Mouse (Mus musculus): ENCODE results near the gene Zfp651.

DNA sequence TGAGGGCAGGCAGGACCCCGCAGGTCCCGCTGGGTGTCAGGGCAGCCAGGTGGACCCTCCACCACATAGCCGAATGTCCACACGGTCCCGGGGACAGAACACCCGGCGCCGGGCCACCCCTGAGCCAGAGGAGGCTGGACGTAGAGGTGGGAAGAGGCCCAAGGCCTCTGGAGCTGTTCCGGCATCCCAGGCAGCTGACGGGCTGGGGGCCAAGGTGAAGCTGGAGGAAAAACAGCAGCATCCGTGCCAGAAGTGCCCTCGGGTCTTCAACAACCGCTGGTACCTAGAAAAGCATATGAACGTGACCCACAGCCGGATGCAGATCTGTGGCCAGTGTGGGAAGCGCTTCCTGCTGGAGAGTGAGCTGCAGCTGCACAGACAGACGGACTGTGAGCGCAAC, 4.6 kb downstream of the Zfp651 start:
- TF ChIP-seq POLR2A (IDR thresholded peaks at IDR 0.05; ENCODE audit: insufficient read length, low read depth): no peak
- no peak for TF ChIP-seq CEBPB (IDR thresholded peaks at IDR 0.05; ENCODE audit: insufficient read depth, poor library complexity, severe bottlenecking)
- TF ChIP-seq MYOG (IDR thresholded peaks at IDR 0.05; ENCODE audit: control insufficient read depth in 1 of 3, insufficient read depth in 1 of 3, insufficient read length in 2 of 3, low read depth in 2 of 3): no peak
- TF ChIP-seq MYOD1 (IDR thresholded peaks at IDR 0.05; ENCODE audit: control insufficient read depth in 1 of 3, insufficient read length in 2 of 3, low read depth in 2 of 3): no peak
- TF ChIP-seq E2F4 (IDR thresholded peaks at IDR 0.05; ENCODE audit: insufficient read depth): no peak
- TF ChIP-seq TCF12 (IDR thresholded peaks at IDR 0.05; ENCODE audit: insufficient read depth, poor library complexity, severe bottlenecking): no peak
- peak; percentile 3 for TF ChIP-seq POLR2AphosphoS2 (IDR thresholded peaks at IDR 0.05; ENCODE audit: insufficient read length, low read depth)
- TF ChIP-seq USF1 (IDR thresholded peaks at IDR 0.05; ENCODE audit: low read depth): no peak
- no peak for TF ChIP-seq MAX (IDR thresholded peaks at IDR 0.05; ENCODE audit: low read depth)
- TF ChIP-seq REST (IDR thresholded peaks at IDR 0.05; ENCODE audit: insufficient read depth, insufficient read length): no peak

Measured in myocyte (in vitro differentiated cells).